Mouse (Mus musculus): ENCODE data around the gene Tex47. TPM values are rescaled to one million over a fixed set of nuclear protein-coding genes. Genes with fewer than 3 reads are reported as not detected.

Gene Tex47
- polyA plus RNA-seq, 2 experiments, result not detected

DNA sequence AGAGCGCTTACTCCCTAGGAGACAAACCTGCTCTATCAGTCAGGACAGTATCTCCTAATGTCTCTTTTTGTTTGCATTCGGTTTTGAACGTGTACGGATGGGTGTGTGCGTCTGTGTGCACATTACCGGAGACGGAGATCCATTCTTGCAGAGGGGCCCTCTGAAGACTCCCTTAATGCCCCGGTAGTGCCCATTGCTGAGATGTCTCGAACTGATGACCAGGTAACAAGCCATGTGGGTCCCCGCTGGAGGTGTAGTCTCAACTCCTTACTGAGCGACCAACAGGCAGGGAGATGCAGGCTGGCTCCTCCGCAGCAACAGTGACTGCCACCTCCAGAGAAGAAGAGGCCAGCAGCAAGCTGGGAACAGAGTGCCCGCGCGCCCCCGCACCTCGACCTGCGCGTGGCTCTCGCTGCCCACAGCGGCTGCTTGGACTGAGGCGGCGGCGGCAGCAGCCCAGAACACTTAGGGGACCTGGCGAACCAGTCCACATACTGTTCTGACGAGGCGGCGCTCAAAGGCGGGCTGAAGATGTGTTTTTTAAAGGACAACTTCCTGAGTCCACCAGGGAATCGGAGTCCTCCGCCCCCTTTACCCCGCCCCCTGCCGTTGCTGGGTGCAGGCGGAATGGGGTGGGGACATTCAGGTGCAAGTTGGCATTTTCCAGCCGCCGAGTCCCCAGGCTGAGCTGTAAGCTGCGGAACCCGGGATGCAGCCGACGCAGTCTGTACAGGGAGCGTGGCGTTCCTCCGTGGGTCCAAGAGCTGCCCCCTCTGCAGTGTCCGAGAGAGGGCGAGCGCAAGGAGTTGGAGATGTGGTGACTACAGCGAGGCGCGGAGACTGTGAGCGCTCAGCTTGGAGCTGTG, 40.5 kb downstream of the Tex47 start, which contains the start of gene Zfp804b:
Gene Zfp804b (minus strand): TSS at position 612 of the 866 bp plus-strand sequence.
- H3K27ac ChIP-seq, result no peak within 1 kb of the TSS
- H3K9ac ChIP-seq (replicated peaks), result no peak within 1 kb of the TSS
- ATAC-seq (ENCODE audit: insufficient read depth) (no peak), DNase-seq (ENCODE audit: low read depth in 3 of 3, low spot score in 3 of 3) (no peak)
- H3K4me3 ChIP-seq (ENCODE audit: insufficient read depth in 1 of 2, low read depth in 2 of 2, low read length in 2 of 2), result peak within 1 kb of the TSS; percentile 28 to 29; a peak in 3 of 4 replicates
- no peak for TF ChIP-seq CTCF (IDR thresholded peaks at IDR 0.05; ENCODE audit: low read depth)
- TF ChIP-seq EP300 (IDR thresholded peaks at IDR 0.05; ENCODE audit: low read depth), result no peak
- no peaks in the 10 kb centered on the region for H3K9me3 ChIP-seq (ENCODE audit: control insufficient read depth, low read length)
- no peaks in the 10 kb centered on the region for H3K36me3 ChIP-seq (replicated peaks; ENCODE audit: control insufficient read depth, insufficient read depth, low read depth)
- H3K4me1 ChIP-seq (replicated peaks; ENCODE audit: control insufficient read depth in 2 of 2, insufficient read depth in 2 of 2, low read length in 1 of 2), result no peaks in the 10 kb centered on the region
- H3K4me2 ChIP-seq (ENCODE audit: low read depth), result peak within 1 kb of the TSS; percentile 46
- H3K27me3 ChIP-seq (ENCODE audit: control insufficient read depth, insufficient read depth, low read length), result peaks cover 7% of the 10 kb centered on the region
- 1% methylated on average over 50 of the region's 50 CpGs for WGBS (ENCODE audit: insufficient replicate concordance)

DNA sequence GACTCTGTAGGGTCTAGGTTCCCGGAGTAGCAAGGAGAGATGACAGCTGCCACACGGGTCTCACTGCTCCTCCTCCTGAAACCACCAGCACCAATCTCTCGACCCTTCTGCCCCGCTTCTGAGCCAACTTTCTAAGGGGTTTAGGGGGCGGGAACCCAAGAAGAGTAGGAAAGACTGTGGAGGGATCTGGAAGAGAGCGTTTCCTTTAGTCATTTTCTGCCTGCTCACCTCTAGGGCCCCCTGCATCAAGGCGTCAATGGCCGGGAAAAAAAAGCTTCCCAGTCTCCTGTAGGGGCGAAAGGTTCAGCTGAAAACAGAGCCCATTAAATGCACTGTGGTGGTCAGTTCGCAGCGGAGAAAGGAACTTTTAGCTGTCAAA, 41.1 kb downstream of the Tex47 start:
- DNase-seq (ENCODE audit: low read depth in 3 of 3, low spot score in 3 of 3) (no peak), ATAC-seq (ENCODE audit: insufficient read depth) (no peak)
- Histone ChIP-seq H3K4me2 (ENCODE audit: low read depth) (peak overlapping the region; percentile 46), H3K27me3 (ENCODE audit: control insufficient read depth, insufficient read depth, low read length) (peaks cover 7% of the 10 kb centered on the region), H3K9me3 (ENCODE audit: control insufficient read depth, low read length) (no peaks in the 10 kb centered on the region), H3K36me3 (replicated peaks; ENCODE audit: control insufficient read depth, insufficient read depth, low read depth) (no peaks in the 10 kb centered on the region), H3K4me1 (replicated peaks; ENCODE audit: control insufficient read depth in 2 of 2, insufficient read depth in 2 of 2, low read length in 1 of 2) (no peaks in the 10 kb centered on the region), H3K27ac (no peak overlapping the region), H3K4me3 (ENCODE audit: insufficient read depth in 1 of 2, low read depth in 2 of 2, low read length in 2 of 2) (0 out of 4 replicates have a peak overlapping the region, but pooled peaks of 1 of the 2 experiments have one; percentile 28), H3K9ac (replicated peaks) (no peak overlapping the region)
- under 1% methylated on average over 11 of the region's 11 CpGs for WGBS (ENCODE audit: insufficient replicate concordance)
- TF ChIP-seq CTCF (IDR thresholded peaks at IDR 0.05; ENCODE audit: low read depth) (no peak), EP300 (IDR thresholded peaks at IDR 0.05; ENCODE audit: low read depth) (no peak)

Other genes with a start within 250 kb of the Tex47 start
- not detected in 2 replicates for gene Zfp804b, start 40.6 kb downstream of the Tex47 start, polyA plus RNA-seq (2012; rRNA removed)
- gene Zfp804b, start 40.6 kb downstream of the Tex47 start, polyA plus RNA-seq (2014; fragmentation: Nextera tagmentation; extraction: Ambion mirVana), result 0.03 and 0.04 TPM in 2 replicates

All from liver, embryonic 14.5 days (tissue).